Mouse (Mus musculus): ENCODE data around the gene Atg101. TPM values are rescaled to one million over a fixed set of nuclear protein-coding genes. Genes with fewer than 3 reads are reported as not detected.

The Atg101 gene
- total RNA-seq, 1 experiment = 116 TPM

DNA sequence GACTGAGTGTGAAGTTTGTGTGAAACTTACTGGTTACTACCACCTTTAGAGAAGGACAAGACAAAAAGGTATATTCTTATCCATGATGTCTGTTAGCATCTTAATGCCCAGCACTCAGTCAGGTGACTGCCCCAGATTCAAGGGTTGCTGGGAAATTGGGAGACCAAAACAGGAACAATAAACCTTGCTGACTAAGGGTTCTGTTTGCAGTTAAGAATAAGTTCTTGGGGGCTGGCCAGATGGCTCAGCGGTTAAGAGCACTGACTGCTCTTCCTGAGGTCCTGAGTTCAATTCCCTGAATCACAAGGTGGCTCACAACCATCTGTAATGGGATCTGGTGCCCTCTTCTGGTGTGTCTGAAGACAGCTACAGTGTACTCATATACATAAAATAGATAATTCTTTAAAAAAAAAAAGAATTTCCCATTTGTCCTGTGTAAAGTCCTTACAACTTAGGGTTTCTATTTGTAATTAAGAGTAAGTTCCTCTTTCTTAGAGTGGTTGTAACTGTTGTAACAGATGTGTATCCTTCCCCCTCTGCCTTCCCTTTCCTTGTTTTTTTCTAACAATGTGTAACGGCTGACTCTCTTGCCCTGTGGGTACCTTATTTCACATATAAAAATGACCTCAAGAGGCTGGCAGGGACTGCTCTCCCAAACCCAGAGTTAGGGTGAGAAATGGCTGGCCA, 33.9 kb downstream of the Atg101 start:
- TF ChIP-seq ZC3H11A (IDR thresholded peaks at IDR 0.05; ENCODE audit: borderline replicate concordance, low read depth, low read length) (no peak), MAFK (IDR thresholded peaks at IDR 0.05; ENCODE audit: insufficient read depth, low read depth, low read length) (peak; percentile 47; the same call in 1 of the 2 replicates)
- Histone ChIP-seq H3K4me3 (ENCODE audit: insufficient read depth in 1 of 2, low read depth in 1 of 2, low read length in 2 of 2, poor library complexity in 1 of 2, severe bottlenecking in 1 of 2) (no peak overlapping the region), H3K9ac (ENCODE audit: insufficient read depth, low read depth, low read length, poor library complexity, severe bottlenecking) (no peak overlapping the region), H3K27ac (ENCODE audit: insufficient read depth, low read depth, low read length, poor library complexity, severe bottlenecking) (no peak overlapping the region), H3K36me3 (ENCODE audit: control insufficient read depth, insufficient read depth, low read length, poor library complexity, severe bottlenecking) (no peaks in the 10 kb centered on the region), H3K9me3 (ENCODE audit: control insufficient read depth, insufficient read depth, low read depth, low read length) (no peaks in the 10 kb centered on the region), H3K4me1 (ENCODE audit: control insufficient read depth in 2 of 2, insufficient read depth in 2 of 2, low read length in 2 of 2, poor library complexity in 1 of 2) (peaks cover 0 to 10% of the 10 kb centered on the region in 2 experiments; a peak in 2 of 4 replicates)
- in situ Hi-C loops (cut with MboI; ENCODE audit: low sequenced_read_pairs in 2 of 2, unreplicated experiment in 2 of 2) = no loop called here
- DNase-seq (ENCODE audit: low read depth, low spot score) = no peak

DNA sequence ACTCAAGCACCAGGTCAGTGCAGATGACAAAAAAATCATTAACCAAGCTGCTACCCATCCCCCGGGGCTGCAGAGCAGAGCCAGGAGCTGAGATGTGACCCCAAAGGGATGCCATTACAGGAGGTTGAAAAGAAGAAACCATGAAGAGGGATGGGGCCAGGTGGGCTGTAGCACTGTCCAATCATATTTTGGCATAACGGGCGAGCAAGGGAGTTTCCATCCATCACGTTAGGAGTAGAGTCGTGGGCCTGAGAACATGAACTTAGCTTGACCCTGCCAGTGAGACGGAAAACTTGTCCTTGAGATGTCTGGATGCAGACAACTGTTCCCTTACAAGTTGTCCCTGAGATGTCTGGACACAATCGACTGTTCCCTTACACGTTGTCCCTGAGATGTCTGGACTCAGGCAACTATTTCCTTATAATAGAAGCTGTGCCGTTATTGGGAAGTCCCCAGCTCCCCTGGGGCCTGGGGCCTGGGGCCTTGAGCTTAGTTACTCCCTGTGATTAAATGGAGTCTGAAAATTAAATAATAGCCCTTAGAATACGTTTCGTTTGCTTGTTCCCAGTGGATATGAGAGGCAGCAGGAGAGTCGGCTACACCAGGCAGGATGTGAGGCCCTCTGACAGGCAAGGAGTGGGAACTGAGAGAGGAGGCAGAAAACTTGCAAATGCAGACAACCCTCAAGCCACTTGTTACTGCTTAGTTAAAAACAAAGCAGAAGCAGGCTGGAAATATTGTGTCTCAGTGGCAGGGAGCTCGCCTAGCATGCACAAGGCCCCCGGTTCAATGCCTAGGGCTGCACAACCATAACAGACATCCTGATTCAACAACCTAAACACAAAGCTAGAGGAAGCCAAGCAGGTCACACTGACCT, 35.1 kb downstream of the Atg101 start:
- Histone ChIP-seq H3K4me3 (ENCODE audit: insufficient read depth in 1 of 2, low read depth in 1 of 2, low read length in 2 of 2, poor library complexity in 1 of 2, severe bottlenecking in 1 of 2) (no peak overlapping the region), H3K36me3 (ENCODE audit: control insufficient read depth, insufficient read depth, low read length, poor library complexity, severe bottlenecking) (no peaks in the 10 kb centered on the region), H3K4me1 (ENCODE audit: control insufficient read depth in 2 of 2, insufficient read depth in 2 of 2, low read length in 2 of 2, poor library complexity in 1 of 2) (peaks cover 0 to 10% of the 10 kb centered on the region in 2 experiments; a peak in 2 of 4 replicates), H3K27ac (ENCODE audit: insufficient read depth, low read depth, low read length, poor library complexity, severe bottlenecking) (no peak overlapping the region), H3K9ac (ENCODE audit: insufficient read depth, low read depth, low read length, poor library complexity, severe bottlenecking) (no peak overlapping the region), H3K9me3 (ENCODE audit: control insufficient read depth, insufficient read depth, low read depth, low read length) (no peaks in the 10 kb centered on the region)
- no peak for DNase-seq (ENCODE audit: low read depth, low spot score)
- in situ Hi-C loops (cut with MboI; ENCODE audit: low sequenced_read_pairs in 2 of 2, unreplicated experiment in 2 of 2) = no loop called here
- TF ChIP-seq MAFK (IDR thresholded peaks at IDR 0.05; ENCODE audit: insufficient read depth, low read depth, low read length) (no peak), HCFC1 (IDR thresholded peaks at IDR 0.05; ENCODE audit: borderline replicate concordance, insufficient read depth, low read length) (no peak), ZC3H11A (IDR thresholded peaks at IDR 0.05; ENCODE audit: borderline replicate concordance, low read depth, low read length) (no peak), CHD2 (IDR thresholded peaks at IDR 0.05; ENCODE audit: low read depth, low read length) (no peak), ZNF384 (IDR thresholded peaks at IDR 0.05; ENCODE audit: low read depth, low read length) (no peak)

DNA sequence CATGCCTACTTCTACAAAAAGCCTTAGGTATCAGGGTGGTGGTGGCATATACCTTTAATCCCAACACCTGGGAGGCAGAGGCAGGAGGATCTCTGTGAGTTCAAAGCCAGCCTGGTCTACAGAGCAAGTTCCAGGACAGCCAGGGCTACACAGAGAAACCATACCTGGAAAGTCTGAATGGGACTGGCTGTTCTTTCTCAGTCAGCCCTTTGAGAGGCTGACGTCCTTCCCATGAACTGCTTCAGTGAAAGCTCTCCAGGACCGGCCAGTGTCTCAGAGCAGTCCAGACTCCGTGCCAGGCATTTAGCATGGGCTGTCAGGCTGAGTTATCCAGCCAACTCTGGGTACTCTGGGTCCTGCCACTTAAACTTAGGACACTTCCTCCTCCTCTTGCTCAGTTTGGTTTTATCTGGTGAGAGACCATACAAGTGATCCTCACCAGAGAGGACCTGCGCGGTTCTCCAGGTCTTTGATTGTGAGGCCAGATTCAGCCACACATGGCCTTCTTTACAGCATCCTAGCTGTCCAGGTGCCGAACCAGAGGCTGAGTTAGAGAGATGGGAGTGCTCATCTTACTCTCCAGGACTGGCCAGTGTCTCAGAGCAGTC, 36.0 kb downstream of the Atg101 start:
- in situ Hi-C loops (cut with MboI; ENCODE audit: low sequenced_read_pairs in 2 of 2, unreplicated experiment in 2 of 2) = no loop called here

DNA sequence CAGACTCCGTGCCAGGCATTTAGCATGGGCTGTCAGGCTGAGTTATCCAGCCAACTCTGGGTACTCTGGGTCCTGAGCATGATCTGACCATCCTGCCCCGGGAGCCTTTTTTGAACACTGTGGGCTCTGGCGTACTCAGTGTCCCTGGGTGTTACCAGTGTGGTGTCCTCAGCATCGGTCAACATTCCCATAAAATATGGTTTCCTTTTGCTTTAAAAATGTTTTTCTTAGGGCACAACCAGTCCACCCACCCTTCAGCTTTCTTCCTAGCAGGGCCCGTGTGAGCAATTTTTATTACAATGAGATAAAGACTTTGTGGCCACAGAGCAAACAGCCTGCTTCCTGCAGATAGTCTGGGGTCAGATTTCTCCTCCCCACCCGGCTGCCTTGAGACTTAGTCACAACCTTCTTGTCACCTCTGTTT, 36.6 kb downstream of the Atg101 start:
- Histone ChIP-seq H3K4me3 (ENCODE audit: insufficient read depth in 1 of 2, low read depth in 1 of 2, low read length in 2 of 2, poor library complexity in 1 of 2, severe bottlenecking in 1 of 2) (no peak overlapping the region), H3K36me3 (ENCODE audit: control insufficient read depth, insufficient read depth, low read length, poor library complexity, severe bottlenecking) (no peaks in the 10 kb centered on the region), H3K4me1 (ENCODE audit: control insufficient read depth in 2 of 2, insufficient read depth in 2 of 2, low read length in 2 of 2, poor library complexity in 1 of 2) (peaks cover 0 to 9% of the 10 kb centered on the region in 2 experiments; a peak in 2 of 4 replicates), H3K9me3 (ENCODE audit: control insufficient read depth, insufficient read depth, low read depth, low read length) (no peaks in the 10 kb centered on the region), H3K9ac (ENCODE audit: insufficient read depth, low read depth, low read length, poor library complexity, severe bottlenecking) (no peak overlapping the region), H3K27ac (ENCODE audit: insufficient read depth, low read depth, low read length, poor library complexity, severe bottlenecking) (no peak overlapping the region)
- TF ChIP-seq MAFK (IDR thresholded peaks at IDR 0.05; ENCODE audit: insufficient read depth, low read depth, low read length) (no peak), ZNF384 (IDR thresholded peaks at IDR 0.05; ENCODE audit: low read depth, low read length) (no peak), ZC3H11A (IDR thresholded peaks at IDR 0.05; ENCODE audit: borderline replicate concordance, low read depth, low read length) (no peak)
- in situ Hi-C loops (cut with MboI; ENCODE audit: low sequenced_read_pairs in 2 of 2, unreplicated experiment in 2 of 2) = no loop called here
- no peak for DNase-seq (ENCODE audit: low read depth, low spot score)

More for the DNA sequence above, 36.0 kb downstream of the Atg101 start:
- no peak for TF ChIP-seq MAFK (IDR thresholded peaks at IDR 0.05; ENCODE audit: insufficient read depth, low read depth, low read length)
- no peak for TF ChIP-seq CHD2 (IDR thresholded peaks at IDR 0.05; ENCODE audit: low read depth, low read length)
- no peak for TF ChIP-seq ZNF384 (IDR thresholded peaks at IDR 0.05; ENCODE audit: low read depth, low read length)
- TF ChIP-seq HCFC1 (IDR thresholded peaks at IDR 0.05; ENCODE audit: borderline replicate concordance, insufficient read depth, low read length) = no peak
- no peak for TF ChIP-seq ZC3H11A (IDR thresholded peaks at IDR 0.05; ENCODE audit: borderline replicate concordance, low read depth, low read length)
- Histone ChIP-seq H3K27ac (ENCODE audit: insufficient read depth, low read depth, low read length, poor library complexity, severe bottlenecking) (no peak overlapping the region), H3K9me3 (ENCODE audit: control insufficient read depth, insufficient read depth, low read depth, low read length) (no peaks in the 10 kb centered on the region), H3K4me3 (ENCODE audit: insufficient read depth in 1 of 2, low read depth in 1 of 2, low read length in 2 of 2, poor library complexity in 1 of 2, severe bottlenecking in 1 of 2) (no peak overlapping the region), H3K9ac (ENCODE audit: insufficient read depth, low read depth, low read length, poor library complexity, severe bottlenecking) (no peak overlapping the region), H3K4me1 (ENCODE audit: control insufficient read depth in 2 of 2, insufficient read depth in 2 of 2, low read length in 2 of 2, poor library complexity in 1 of 2) (peaks cover 0 to 10% of the 10 kb centered on the region in 2 experiments; a peak in 2 of 4 replicates), H3K36me3 (ENCODE audit: control insufficient read depth, insufficient read depth, low read length, poor library complexity, severe bottlenecking) (no peaks in the 10 kb centered on the region)
- DNase-seq (ENCODE audit: low read depth, low spot score) = no peak
